Mouse (Mus musculus) liver, embryonic 14.5 days (tissue): ENCODE results near the gene Serpina1e.

Experiments
- CTCF ChIP-seq: IDR thresholded peaks from 2 replicates; pipeline ENCODE4 v1.5.1; 2016; ENCODE audit warnings: antibody characterized with exemption, low read depth, control low read depth
- EP300 ChIP-seq: IDR thresholded peaks from 2 replicates; pipeline ENCODE4 v1.6.1; 2016; ENCODE audit warnings: antibody characterized with exemption, low read depth

GRCm38 (mm10) chr12:103962860-103963259 is 4.1 kb upstream of the Serpina1e start:
- no peak for TF ChIP-seq CTCF
- no peak for TF ChIP-seq EP300
